ENCODE assay signal across 9 mouse cellular contexts in the genomic region with DNA sequence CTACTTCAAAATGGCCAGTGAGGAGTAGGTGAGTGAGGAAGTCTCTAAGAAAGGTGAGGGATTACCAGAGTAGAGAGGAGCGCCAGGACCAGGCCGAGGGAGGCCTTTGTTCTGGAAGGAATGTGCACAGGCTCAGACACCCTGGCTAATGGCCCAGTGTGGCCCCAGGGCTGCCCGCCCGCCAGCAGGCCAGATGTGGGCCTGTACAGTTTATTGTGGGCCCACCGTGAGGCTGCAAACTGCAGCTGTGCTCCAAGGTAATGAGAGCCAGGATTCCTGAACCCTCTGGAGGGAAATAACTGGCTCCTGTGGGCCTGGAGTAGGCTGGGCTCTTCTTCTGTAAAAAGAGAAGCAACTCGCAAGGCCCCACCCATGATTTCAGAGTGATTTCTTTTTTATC. TPM values are rescaled to one million over a fixed set of nuclear protein-coding genes. Genes with fewer than 3 reads are reported as not detected.
DNase-seq lines count a peak whose midpoint lies in the region; ATAC-seq lines count a peak whose summit lies in the region.
"Had no signal": no experiment of that assay in that cellular context is flagged by ENCODE, and none has a peak within 500 bp of the region (broad histone marks: within the 10 kb centered on the region; RNA-seq: fewer than 3 reads in every experiment).

No protein-coding gene starts in this region.

- no peak overlapping the region for H3K4me3 ChIP-seq in kidney, embryonic 16.5 days (ENCODE audit: low read length)

- ATAC-seq in kidney, embryonic 16.5 days (ENCODE audit: low FRiP score, low TSS enrichment) = no peak

- peak overlapping the region; percentile 76 for H3K27ac ChIP-seq in kidney, embryonic 16.5 days (ENCODE audit: low read length)

- intact Hi-C loops in gastrocnemius, postnatal 14 days (cut with DNase I; ENCODE audit: low total_unique reads) = no loop called here

- 67% methylated on average over 6 of the region's 6 CpGs for WGBS in kidney, embryonic 16.5 days

- peaks cover 65% of the 10 kb centered on the region for H3K4me1 ChIP-seq in kidney, embryonic 16.5 days (ENCODE audit: insufficient read depth, low read length)

- H3K4me2 ChIP-seq in kidney, embryonic 16.5 days (replicated peaks; ENCODE audit: low read depth, low read length) = no peak overlapping the region

- peak; percentile 24 for DNase-seq in urinary bladder, postnatal 14 days (ENCODE audit: low spot score)
- no peak for DNase-seq in urinary bladder, adult 18-20 months (ENCODE audit: low spot score in 2 of 2)
- DNase-seq in gastrocnemius, postnatal 14 days = peak; percentile 73
- DNase-seq in right cerebral cortex, postnatal 10 days (ENCODE audit: low spot score in 2 of 2) = no peak
- no peak for DNase-seq in right cerebral cortex, adult 18-20 months
- no peak for DNase-seq in cerebellum, adult 11-12 months
- no peak for DNase-seq in adrenal gland, adult 8-10 months
- DNase-seq: lung, adult 18-20 months had no signal

- peaks cover 8% of the 10 kb centered on the region for H3K9me3 ChIP-seq in kidney, embryonic 16.5 days (ENCODE audit: low read length)

- H3K36me3 ChIP-seq in kidney, embryonic 16.5 days (ENCODE audit: insufficient read depth, low read length) = peaks cover 10% of the 10 kb centered on the region

- no peaks in the 10 kb centered on the region for H3K27me3 ChIP-seq in kidney, embryonic 16.5 days (ENCODE audit: insufficient read depth, low read length)

- H3K9ac ChIP-seq in kidney, embryonic 16.5 days (replicated peaks; ENCODE audit: low read length) = no peak overlapping the region; the same call in 1 of the 2 replicates

RNA-seq across cellular contexts. Expression of gene Tns3, which starts 5.3 kb away (rescaled TPM):
- 10 to 100 TPM; 10.9 to 12.1 TPM for total RNA-seq in gastrocnemius, postnatal 14 days (2021)
- polyA plus RNA-seq in kidney, embryonic 16.5 days (2015; fragmentation: Nextera tagmentation; extraction: Ambion mirVana) = 31.5 and 32.7 TPM in 2 replicates
- 100 to 1,000 TPM in 1 of 4 experiments, 10 to 100 TPM in 3; 52.3 to 101 (median 81.1) TPM for total RNA-seq in adrenal gland, adult 8-10 months (2022)

Comparison
In these comparisons a context has a peak if more than half of its experiments do, and no peak if none do; other contexts are left out.
1. DNase-seq: peak in urinary bladder, postnatal 14 days (single experiment) and gastrocnemius, postnatal 14 days (single experiment); none in urinary bladder, adult 18-20 months (0 of 2), right cerebral cortex, postnatal 10 days (0 of 2), right cerebral cortex, adult 18-20 months (single experiment), cerebellum, adult 11-12 months (single experiment) and adrenal gland, adult 8-10 months (single experiment).
2. RNA of gene Tns3, which starts 5.3 kb away (total RNA-seq): 52.3 to 101 TPM in adrenal gland, adult 8-10 months; 10.9 to 12.1 TPM in gastrocnemius, postnatal 14 days; every median in the first group is over 4 times any median in the second.